Mouse (Mus musculus) ES-E14 (cell line): ENCODE data around the gene Tulp2. TPM values are rescaled to one million over a fixed set of nuclear protein-coding genes. Genes with fewer than 3 reads are reported as not detected.

Source experiments
- DNase-seq: peaks from one replicate; pipeline ENCODE4 v3.0.0-alpha.2; 2013; ENCODE audit warnings: low read depth, low spot score
- H3K27ac ChIP-seq: 2 replicates; pipeline ENCODE4 v1.5.1; 2012; ENCODE audit warnings: low read depth, mild to moderate bottlenecking, low read length, moderate library complexity, mixed read lengths; ENCODE audit not compliant: poor library complexity, insufficient read depth, severe bottlenecking
- H3K36me3 ChIP-seq: 2 replicates; pipeline ENCODE4 v1.6.1; 2012; ENCODE audit warnings: mild to moderate bottlenecking, low read length, moderate library complexity, mixed read lengths; ENCODE audit not compliant: control insufficient read depth, poor library complexity, insufficient read depth, severe bottlenecking
- H3K4me1 ChIP-seq, 2 experiments: fragments of 150-350 bp in 1 of 2; sonication (generic) in 1 of 2; 2 replicates each; pipeline ENCODE4 v1.6.1; 2012; ENCODE audit warnings: low read length in 2 of 2, mild to moderate bottlenecking in 1 of 2, mixed read lengths in 1 of 2; ENCODE audit not compliant: control insufficient read depth in 2 of 2, insufficient read depth in 2 of 2, poor library complexity in 1 of 2
- H3K4me3 ChIP-seq, 2 experiments: fragments of 150-350 bp in 1 of 2; sonication (generic) in 1 of 2; 2 replicates each; pipeline ENCODE4 v1.5.1; 2012; ENCODE audit warnings: low read length in 2 of 2, low read depth in 1 of 2, mild to moderate bottlenecking in 1 of 2, mixed read lengths in 1 of 2; ENCODE audit not compliant: insufficient read depth in 1 of 2, poor library complexity in 1 of 2, severe bottlenecking in 1 of 2
- H3K9ac ChIP-seq: 2 replicates; pipeline ENCODE4 v1.6.1; 2012; ENCODE audit warnings: low read depth, mild to moderate bottlenecking, low read length, mixed read lengths; ENCODE audit not compliant: poor library complexity, insufficient read depth, severe bottlenecking
- H3K9me3 ChIP-seq: fragments of 150-350 bp; sonication (generic); 2 replicates; pipeline ENCODE4 v1.6.1; 2012; ENCODE audit warnings: low read depth, mild to moderate bottlenecking, low read length; ENCODE audit not compliant: control insufficient read depth, insufficient read depth
- CHD2 ChIP-seq: IDR thresholded peaks from 2 replicates; pipeline ENCODE4 v1.6.1; 2014; ENCODE audit warnings: mild to moderate bottlenecking, low read depth, low read length, inconsistent platforms
- HCFC1 ChIP-seq: IDR thresholded peaks from 2 replicates; pipeline ENCODE4 v1.6.1; 2012; ENCODE audit warnings: low read length, inconsistent platforms, borderline replicate concordance; ENCODE audit not compliant: insufficient read depth
- MAFK ChIP-seq: IDR thresholded peaks from 2 replicates; pipeline ENCODE4 v1.6.1; 2014; ENCODE audit warnings: mild to moderate bottlenecking, low read depth, low read length, inconsistent platforms; ENCODE audit not compliant: insufficient read depth
- ZC3H11A ChIP-seq: IDR thresholded peaks from 2 replicates; pipeline ENCODE4 v1.6.1; 2012; ENCODE audit warnings: low read depth, mild to moderate bottlenecking, inconsistent platforms, low read length, borderline replicate concordance
- ZNF384 ChIP-seq: IDR thresholded peaks from 2 replicates; pipeline ENCODE4 v1.6.1; 2012; ENCODE audit warnings: low read depth, low read length, inconsistent platforms
- in situ Hi-C, 2 experiments: fragments of 600-800 bp; cut with MboI; formaldehyde crosslinking; loops; one replicate each; pipeline ENCODE4 v1.15.1; 2025; ENCODE audit warnings: low sequenced_read_pairs in 2 of 2, inconsistent platforms in 1 of 2; ENCODE audit not compliant: unreplicated experiment in 2 of 2
- total RNA-seq: library from RNA; depleted of rRNA; stranded (reverse); fragments of 300-350 nt; gene quantifications from 2 replicates; pipeline ENCODE4 v1.2.3, GENCODE M21; 2012

Tulp2 gene
- total RNA-seq, 1 experiment = 2.6 TPM

- in situ Hi-C loops = no loop called here
- DNase-seq = no peak
- TF ChIP-seq CHD2 (no peak), ZNF384 (no peak), HCFC1 (no peak), ZC3H11A (no peak), MAFK (no peak)
- no peak overlapping the region for H3K4me3 ChIP-seq
- H3K9ac ChIP-seq = no peak overlapping the region
- peaks cover 0 to 24% of the 10 kb centered on the region in 2 experiments; a peak in 2 of 4 replicates for H3K4me1 ChIP-seq
- H3K9me3 ChIP-seq = no peaks in the 10 kb centered on the region
- no peaks in the 10 kb centered on the region for H3K36me3 ChIP-seq
- no peak overlapping the region for H3K27ac ChIP-seq
Measured at GRCm38 (mm10) chr7:45530643-45531042, 49.0 kb downstream of the Tulp2 start.

DNA sequence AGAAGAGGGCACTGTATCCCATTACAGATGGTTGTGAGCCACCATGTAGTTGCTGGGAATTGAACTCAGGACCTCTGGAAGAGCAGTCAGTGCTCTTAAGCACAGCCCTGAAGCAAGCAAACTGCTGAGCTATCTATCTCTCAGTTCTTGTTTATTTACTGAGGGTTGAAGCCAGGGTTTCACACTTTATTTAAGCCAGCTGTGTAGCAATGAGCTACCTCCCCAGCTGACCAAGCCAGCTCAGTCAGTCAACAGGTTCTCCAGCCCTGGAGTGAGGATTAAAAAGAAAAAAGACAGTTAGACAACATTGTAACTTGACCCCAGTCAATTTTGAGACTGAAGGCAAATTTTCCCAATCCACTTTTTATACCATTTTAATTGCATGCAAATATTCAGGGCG lies 54.0 kb downstream of the Tulp2 start:
- no peak overlapping the region for H3K27ac ChIP-seq
- H3K9me3 ChIP-seq = no peaks in the 10 kb centered on the region
- H3K36me3 ChIP-seq = no peaks in the 10 kb centered on the region
- peaks cover 2 to 18% of the 10 kb centered on the region in 2 experiments; a peak in 2 of 4 replicates for H3K4me1 ChIP-seq
- H3K9ac ChIP-seq = no peak overlapping the region
- H3K4me3 ChIP-seq = no peak overlapping the region
- in situ Hi-C loops = no loop called here
- TF ChIP-seq MAFK = no peak
- no peak for TF ChIP-seq CHD2
- no peak for TF ChIP-seq ZC3H11A
- no peak for TF ChIP-seq ZNF384
- TF ChIP-seq HCFC1 = no peak
- DNase-seq = no peak

DNA sequence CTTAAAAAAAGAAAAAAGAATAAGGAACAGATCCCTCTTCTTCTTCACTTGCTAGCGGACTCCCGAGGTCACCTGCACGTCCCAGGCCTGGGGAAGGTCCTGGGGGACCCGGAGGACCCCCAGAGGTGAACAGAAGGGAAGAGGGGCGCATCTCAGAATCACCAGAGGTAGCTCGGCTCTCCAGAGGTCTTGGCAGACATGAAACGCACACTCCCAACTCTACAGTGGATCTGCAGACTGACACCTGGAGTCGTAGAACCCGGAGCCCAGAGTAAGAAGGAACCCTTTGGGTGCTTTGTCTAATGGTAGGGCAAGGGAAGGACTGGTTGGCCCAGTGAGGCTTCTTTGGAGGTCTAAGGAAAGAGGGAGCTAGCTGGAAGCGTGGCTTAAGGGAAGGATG lies 55.9 kb downstream of the Tulp2 start:
- peak overlapping the region; percentile 74 for H3K9ac ChIP-seq
- H3K4me1 ChIP-seq = peaks cover 2 to 9% of the 10 kb centered on the region in 2 experiments; a peak in 2 of 4 replicates
- no peak overlapping the region for H3K27ac ChIP-seq
- peak overlapping the region; percentile 81 to 87 for H3K4me3 ChIP-seq
- TF ChIP-seq HCFC1 = no peak
- TF ChIP-seq ZNF384 = no peak
- TF ChIP-seq MAFK = no peak
- TF ChIP-seq CHD2 = no peak
- no peak for TF ChIP-seq ZC3H11A
- no peaks in the 10 kb centered on the region for H3K36me3 ChIP-seq
- in situ Hi-C loops = no loop called here
- no peak for DNase-seq
- H3K9me3 ChIP-seq = no peaks in the 10 kb centered on the region

DNA sequence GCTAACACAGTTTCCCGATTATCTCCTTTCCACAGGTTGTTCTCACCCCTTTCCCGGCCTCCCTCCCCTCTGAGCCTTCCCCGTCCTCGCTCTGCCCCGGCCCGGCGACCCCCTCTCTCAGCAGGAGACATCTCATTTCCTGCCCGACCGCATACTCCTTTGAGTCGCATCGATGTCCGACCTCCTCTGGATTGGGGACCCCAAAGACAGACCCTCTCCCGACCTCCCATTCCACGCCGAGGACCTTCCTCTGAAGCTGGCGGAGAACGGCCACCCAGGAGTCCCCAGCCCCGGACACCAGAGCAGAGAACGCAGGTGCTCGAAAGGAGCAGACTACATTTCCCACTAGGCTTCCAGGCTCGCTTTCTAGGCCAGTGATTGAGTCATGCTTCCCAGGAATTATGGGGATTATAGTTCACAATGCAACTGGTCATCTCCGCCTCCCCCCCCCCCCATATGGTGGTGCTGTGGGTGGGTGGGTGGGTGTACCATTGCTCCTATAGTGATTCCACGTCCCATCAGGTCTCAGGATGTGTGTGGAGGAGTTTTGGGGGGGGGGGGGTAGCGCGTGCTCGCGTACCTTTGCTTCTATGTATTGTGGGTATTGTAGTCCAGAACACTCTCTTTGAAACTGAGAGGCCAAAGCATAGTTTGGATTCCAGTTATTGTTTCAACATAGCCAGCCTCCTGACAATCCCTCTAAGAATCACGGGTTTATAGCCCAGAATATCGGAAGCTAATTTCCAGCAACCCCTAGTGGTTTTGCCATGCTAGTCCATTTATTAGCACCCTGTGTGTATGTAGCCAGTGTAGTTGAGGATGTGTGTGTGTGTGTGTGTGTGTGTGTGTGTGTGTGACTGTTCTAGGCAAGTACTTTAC lies 56.7 kb downstream of the Tulp2 start:
- peak overlapping the region; percentile 81 to 87 for H3K4me3 ChIP-seq
- no peak overlapping the region for H3K27ac ChIP-seq
- H3K9ac ChIP-seq = peak overlapping the region; percentile 74
- H3K36me3 ChIP-seq = no peaks in the 10 kb centered on the region
- no peak for DNase-seq
- H3K9me3 ChIP-seq = no peaks in the 10 kb centered on the region
- TF ChIP-seq HCFC1 (peak; percentile 95), CHD2 (no peak), MAFK (no peak)
- H3K4me1 ChIP-seq = peaks cover 2 to 8% of the 10 kb centered on the region in 2 experiments; a peak in 2 of 4 replicates
- in situ Hi-C loops = no loop called here

DNA sequence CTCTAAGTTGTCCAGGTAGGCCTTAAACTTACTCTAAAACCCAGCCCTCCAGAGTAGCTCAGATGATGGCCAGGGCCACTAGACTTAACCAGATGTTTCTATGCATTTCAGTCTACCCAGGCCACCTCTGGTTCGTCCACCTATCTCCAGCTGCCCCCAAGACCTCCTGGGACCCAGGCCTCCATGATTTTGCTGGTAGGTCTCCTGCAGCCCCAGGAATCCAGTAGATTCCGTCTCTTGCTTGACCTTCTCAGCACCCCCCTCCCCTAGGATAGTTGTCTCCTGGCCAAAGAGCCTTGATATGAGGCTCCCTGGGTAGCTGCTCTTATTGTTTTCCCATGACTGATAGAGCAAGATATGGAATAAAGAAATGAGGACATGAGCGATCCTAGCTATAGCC lies 57.4 kb downstream of the Tulp2 start:
- H3K36me3 ChIP-seq = no peaks in the 10 kb centered on the region
- no peaks in the 10 kb centered on the region for H3K9me3 ChIP-seq
- no peak for DNase-seq
- no peak overlapping the region for H3K4me3 ChIP-seq
- TF ChIP-seq ZC3H11A = no peak
- no peak for TF ChIP-seq HCFC1
- TF ChIP-seq CHD2 = no peak
- TF ChIP-seq ZNF384 = no peak
- TF ChIP-seq MAFK = no peak
- in situ Hi-C loops = no loop called here
- no peak overlapping the region for H3K27ac ChIP-seq
- peaks cover 2 to 8% of the 10 kb centered on the region in 2 experiments; a peak in 2 of 4 replicates for H3K4me1 ChIP-seq
- no peak overlapping the region for H3K9ac ChIP-seq
